In genomic region chr12:26403372-26404125, GRCm38 (mm10) we compare ENCODE assay signal across 12 mouse cellular contexts. TPM values are rescaled to one million over a fixed set of nuclear protein-coding genes. Genes with fewer than 3 reads are reported as not detected.
DNase-seq lines count a peak whose midpoint lies in the region; ATAC-seq lines count a peak whose summit lies in the region.
"Had no signal": no experiment of that assay in that cellular context is flagged by ENCODE, and none has a peak within 500 bp of the region (broad histone marks: within the 10 kb centered on the region; RNA-seq: fewer than 3 reads in every experiment).

No protein-coding gene starts in this region.

- no peak overlapping the region for H3K4me2 ChIP-seq in intestine, embryonic 16.5 days (ENCODE audit: low read depth, low read length)
- H3K4me2 ChIP-seq in intestine, embryonic 15.5 days (replicated peaks): no peak overlapping the region
- H3K4me2 ChIP-seq in forebrain, embryonic 14.5 days (ENCODE audit: low read length): no peak overlapping the region
- H3K4me2 ChIP-seq: forebrain, embryonic 13.5 days had no signal

- intact Hi-C loops in heart, postnatal 36 days (cut with DNase I): loop anchor here (10.0 kb wide), 1 partner anchor 1309 kb away; the partner anchor contains the start of gene Id2
- intact Hi-C loops in left cerebral cortex, postnatal 36 days (cut with DNase I): no loop called here

- peak overlapping the region; percentile 47; the same call in 1 of the 2 replicates for H3K27ac ChIP-seq in intestine, embryonic 16.5 days (ENCODE audit: low read length)
- H3K27ac ChIP-seq in intestine, embryonic 15.5 days: no peak overlapping the region
- H3K27ac ChIP-seq in forebrain, embryonic 14.5 days (ENCODE audit: low read depth, low read length): no peak overlapping the region
- H3K27ac ChIP-seq in limb, embryonic 10.5 days: no peak overlapping the region
- H3K27ac ChIP-seq: forebrain, embryonic 13.5 days; liver, embryonic 14.5 days had no signal

- H3K4me3 ChIP-seq in intestine, embryonic 16.5 days (ENCODE audit: low read length): no peak overlapping the region
- H3K4me3 ChIP-seq in intestine, embryonic 15.5 days (replicated peaks): no peak overlapping the region
- H3K4me3 ChIP-seq in forebrain, embryonic 14.5 days (ENCODE audit: low read depth, low read length): no peak overlapping the region
- no peak overlapping the region for H3K4me3 ChIP-seq in limb, embryonic 10.5 days
- H3K4me3 ChIP-seq: forebrain, embryonic 13.5 days had no signal

- H3K36me3 ChIP-seq in intestine, embryonic 16.5 days (ENCODE audit: control insufficient read depth, insufficient read depth, low read length): no peaks in the 10 kb centered on the region
- H3K36me3 ChIP-seq in intestine, embryonic 15.5 days: no peaks in the 10 kb centered on the region
- H3K36me3 ChIP-seq in forebrain, embryonic 14.5 days (ENCODE audit: control insufficient read depth, insufficient read depth, low read length): peaks cover 21% of the 10 kb centered on the region; the same call in 1 of the 2 replicates
- H3K36me3 ChIP-seq in limb, embryonic 10.5 days: peaks cover 56% of the 10 kb centered on the region

- peaks cover 14% of the 10 kb centered on the region; the same call in 1 of the 2 replicates for H3K4me1 ChIP-seq in intestine, embryonic 16.5 days (ENCODE audit: control insufficient read depth, insufficient read depth, low read length)
- peaks cover 21% of the 10 kb centered on the region for H3K4me1 ChIP-seq in intestine, embryonic 15.5 days (replicated peaks)
- no peaks in the 10 kb centered on the region for H3K4me1 ChIP-seq in forebrain, embryonic 14.5 days (ENCODE audit: control insufficient read depth, insufficient read depth, low read length)
- peaks cover 30% of the 10 kb centered on the region for H3K4me1 ChIP-seq in limb, embryonic 10.5 days

- WGBS in intestine, embryonic 16.5 days: 67% methylated on average over 16 of the region's 16 CpGs
- WGBS in intestine, embryonic 15.5 days: 69% methylated on average over 16 of the region's 16 CpGs
- WGBS in forebrain, embryonic 14.5 days: 91% methylated on average over 16 of the region's 16 CpGs
- 89% methylated on average over 16 of the region's 16 CpGs for WGBS in limb, embryonic 10.5 days

- H3K27me3 ChIP-seq in intestine, embryonic 16.5 days (replicated peaks; ENCODE audit: control insufficient read depth, insufficient read depth, low read length): no peaks in the 10 kb centered on the region
- H3K27me3 ChIP-seq in intestine, embryonic 15.5 days (replicated peaks): no peaks in the 10 kb centered on the region
- no peaks in the 10 kb centered on the region for H3K27me3 ChIP-seq in forebrain, embryonic 14.5 days (replicated peaks; ENCODE audit: control insufficient read depth, insufficient read depth, low read length)
- no peaks in the 10 kb centered on the region for H3K27me3 ChIP-seq in limb, embryonic 10.5 days (ENCODE audit: low read depth, poor library complexity, severe bottlenecking)
- H3K27me3 ChIP-seq: forebrain, embryonic 13.5 days had no signal

- DNase-seq in cerebellum, postnatal 25 days: peak; percentile 93 to 94
- peak; percentile 72 to 75 for DNase-seq in heart, postnatal 36 days
- DNase-seq in ovary, postnatal 14 days (ENCODE audit: low spot score): peak; percentile 34
- no peak for DNase-seq in forebrain, embryonic 14.5 days (ENCODE audit: low spot score)
- DNase-seq in limb, embryonic 10.5 days (ENCODE audit: low spot score): no peak
- no peak for DNase-seq in left cerebral cortex, postnatal 36 days (ENCODE audit: low spot score in 2 of 2)
- DNase-seq: B cell, adult 2 months; spleen, adult 18-20 months had no signal

- no peaks in the 10 kb centered on the region for H3K9me3 ChIP-seq in intestine, embryonic 16.5 days (ENCODE audit: control insufficient read depth, low read length)
- no peaks in the 10 kb centered on the region for H3K9me3 ChIP-seq in intestine, embryonic 15.5 days
- no peaks in the 10 kb centered on the region for H3K9me3 ChIP-seq in forebrain, embryonic 14.5 days (replicated peaks; ENCODE audit: control insufficient read depth, low read length)
- H3K9me3 ChIP-seq in limb, embryonic 10.5 days (replicated peaks): no peaks in the 10 kb centered on the region
- H3K9me3 ChIP-seq: forebrain, embryonic 13.5 days had no signal

- H3K9ac ChIP-seq in intestine, embryonic 16.5 days (ENCODE audit: low read depth, low read length): no peak overlapping the region
- no peak overlapping the region for H3K9ac ChIP-seq in intestine, embryonic 15.5 days
- H3K9ac ChIP-seq in forebrain, embryonic 14.5 days (ENCODE audit: low read length): no peak overlapping the region
- H3K9ac ChIP-seq: forebrain, embryonic 13.5 days; liver, embryonic 14.5 days had no signal

- no peak for ATAC-seq in intestine, embryonic 16.5 days
- no peak for ATAC-seq in intestine, embryonic 15.5 days
- no peak for ATAC-seq in forebrain, embryonic 14.5 days
- ATAC-seq: forebrain, embryonic 13.5 days had no signal

RNA-seq across cellular contexts. Expression of gene Rnf144a, which starts 11.5 kb away (rescaled TPM):
- 13.7 and 13.8 TPM in 2 replicates for polyA plus RNA-seq in intestine, embryonic 16.5 days (2015; fragmentation: Nextera tagmentation; extraction: Ambion mirVana)
- 17.5 and 20.1 TPM in 2 replicates for polyA plus RNA-seq in intestine, embryonic 15.5 days (2015; fragmentation: Nextera tagmentation; extraction: Ambion mirVana)
- 10 to 100 TPM; 13.4 to 23.5 TPM for total RNA-seq in heart, postnatal 36 days (2021)
- 17.4 and 21.5 TPM in 2 replicates for polyA plus RNA-seq in forebrain, embryonic 14.5 days (2014; fragmentation: Nextera tagmentation; extraction: Ambion mirVana)
- polyA plus RNA-seq in limb, embryonic 10.5 days (2016; fragmentation: Nextera tagmentation; extraction: Ambion mirVana): 44.2 and 54.9 TPM in 2 replicates
- 10 to 100 TPM; 31.7 to 31.9 TPM for total RNA-seq in left cerebral cortex, postnatal 36 days (2021)

RNA-seq across cellular contexts. Expression of gene Rsad2, which starts 52.7 kb away (rescaled TPM):
- 1.2 TPM in 2 replicates for polyA plus RNA-seq in intestine, embryonic 16.5 days (2015; fragmentation: Nextera tagmentation; extraction: Ambion mirVana)
- polyA plus RNA-seq in intestine, embryonic 15.5 days (2015; fragmentation: Nextera tagmentation; extraction: Ambion mirVana): 1.1 and 1.2 TPM in 2 replicates
- total RNA-seq in heart, postnatal 36 days (2021): 10 to 100 TPM in 1 of 2 experiments, 1 to 10 TPM in 1; 8.0 to 23.8 TPM
- polyA plus RNA-seq in forebrain, embryonic 14.5 days (2014; fragmentation: Nextera tagmentation; extraction: Ambion mirVana): 0.20 and 0.27 TPM in 2 replicates
- polyA plus RNA-seq in limb, embryonic 10.5 days (2016; fragmentation: Nextera tagmentation; extraction: Ambion mirVana): 0.78 and 0.94 TPM in 2 replicates
- under 1 TPM; 0.36 to 0.86 TPM for total RNA-seq in left cerebral cortex, postnatal 36 days (2021)

Comparison
In these comparisons a context has a peak if more than half of its experiments do, and no peak if none do; other contexts are left out.
1. DNase-seq: peak in cerebellum, postnatal 25 days (2 of 2), heart, postnatal 36 days (2 of 2) and ovary, postnatal 14 days (single experiment); none in forebrain, embryonic 14.5 days (single experiment), limb, embryonic 10.5 days (single experiment) and left cerebral cortex, postnatal 36 days (0 of 2).